Mouse (Mus musculus): Measurements from ENCODE around the gene Ip6k1.
A peak's percentile ranks its signal among the peaks of the same experiment; 100 is the strongest.

The Ip6k1 gene

GRCm38 (mm10) chr9:108027867-108028266, 25.6 kb downstream of the Ip6k1 start:
- no peak for DNase-seq (ENCODE audit: low spot score in 2 of 2)

- DNase-seq (ENCODE audit: low spot score in 2 of 2): no peak
These were observed 29.8 kb downstream of the Ip6k1 start for GRCm38 (mm10) chr9:108032126-108032525.

GRCm38 (mm10) chr9:108035331-108036156, 33.2 kb downstream of the Ip6k1 start:
- peak in 1 of 2 experiments; percentile 22 for DNase-seq (ENCODE audit: low spot score in 2 of 2)

- DNase-seq (ENCODE audit: low spot score in 2 of 2): no peak
These were observed 42.6 kb downstream of the Ip6k1 start for GRCm38 (mm10) chr9:108044751-108045492.

GRCm38 (mm10) chr9:108046582-108046981, 44.3 kb downstream of the Ip6k1 start:
- no peak for DNase-seq (ENCODE audit: low spot score in 2 of 2)

GRCm38 (mm10) chr9:108047601-108048565, 45.6 kb downstream of the Ip6k1 start:
- DNase-seq (ENCODE audit: low spot score in 2 of 2): no peak

GRCm38 (mm10) chr9:108048566-108048955, 46.3 kb downstream of the Ip6k1 start:
- DNase-seq (ENCODE audit: low spot score in 2 of 2): no peak

GRCm38 (mm10) chr9:108049016-108049455, 46.7 kb downstream of the Ip6k1 start, which contains the start of gene Gmppb:
TSS of gene Gmppb (plus strand) at chr9:108049242.
- DNase-seq (ENCODE audit: low spot score in 2 of 2): peak; percentile 89 to 97

GRCm38 (mm10) chr9:108049561-108050251, 47.4 kb downstream of the Ip6k1 start:
- peak in 1 of 2 experiments; percentile 22 for DNase-seq (ENCODE audit: low spot score in 2 of 2)

GRCm38 (mm10) chr9:108051184-108051930, 49.1 kb downstream of the Ip6k1 start:
- DNase-seq (ENCODE audit: low spot score in 2 of 2): no peak

- no peak for DNase-seq (ENCODE audit: low spot score in 2 of 2)
These were observed 49.6 kb downstream of the Ip6k1 start for GRCm38 (mm10) chr9:108051931-108052220.

GRCm38 (mm10) chr9:108052411-108052810, 50.1 kb downstream of the Ip6k1 start:
- DNase-seq (ENCODE audit: low spot score in 2 of 2): no peak

GRCm38 (mm10) chr9:108052885-108053664, 50.8 kb downstream of the Ip6k1 start, which contains the start of gene Amigo3:
TSS of gene Amigo3 (plus strand) at chr9:108053159.
- DNase-seq (ENCODE audit: low spot score in 2 of 2): peak; percentile 97

GRCm38 (mm10) chr9:108053665-108054225, 51.4 kb downstream of the Ip6k1 start:
- DNase-seq (ENCODE audit: low spot score in 2 of 2): no peak

- no peak for DNase-seq (ENCODE audit: low spot score in 2 of 2)
These were observed 52.2 kb downstream of the Ip6k1 start for GRCm38 (mm10) chr9:108054331-108055040.

GRCm38 (mm10) chr9:108055061-108055460, 52.8 kb downstream of the Ip6k1 start:
- DNase-seq (ENCODE audit: low spot score in 2 of 2): no peak

GRCm38 (mm10) chr9:108055661-108056237, 53.4 kb downstream of the Ip6k1 start:
- no peak for DNase-seq (ENCODE audit: low spot score in 2 of 2)

Measured in spleen, postnatal 10 days (tissue).